Mouse (Mus musculus): ENCODE data around the gene Clybl.

GRCm38 (mm10) chr14:122434039-122434438 lies 252.5 kb downstream of the Clybl start:
- TF ChIP-seq CTCF (IDR thresholded peaks at IDR 0.05; ENCODE audit: control insufficient read depth, insufficient read depth, insufficient replicate concordance, low read depth, low read length) (no peak), POLR2A (IDR thresholded peaks at IDR 0.05; ENCODE audit: control insufficient read depth, low read depth, low read length) (no peak)

Measured in testis, adult 2 months (tissue).